Mouse (Mus musculus) intestine, embryonic 14.5 days (tissue): Measurements from ENCODE around the gene Olfr214. TPM values are rescaled to one million over a fixed set of nuclear protein-coding genes. Genes with fewer than 3 reads are reported as not detected.
"Not testable (repeated sequence)": the region's sequence is repeated elsewhere in the genome, so short reads cannot be mapped to it uniquely, and the experiment has no call there.

Experiments
- ATAC-seq: fragments of 200-750 bp; cut with Nextera tagmentation; replicated peaks from 2 replicates; pipeline ENCODE4 v1.8.0; 2017; ENCODE audit warnings: low read depth, moderate number of reproducible peaks, moderate TSS enrichment, moderate library complexity; ENCODE audit not compliant: low FRiP score, low TSS enrichment
- DNase-seq: peaks from one replicate; pipeline ENCODE4 v3.0.0-alpha.2; 2018; ENCODE audit warnings: low spot score
- H3K27ac ChIP-seq: fragments of 300-500 bp; sonication (generic); 2 replicates; pipeline ENCODE4 v1.5.1; 2014; ENCODE audit warnings: low read depth, mild to moderate bottlenecking, control low read depth
- H3K27me3 ChIP-seq: fragments of 300-500 bp; sonication (generic); replicated peaks from 2 replicates; pipeline ENCODE4 v1.6.1; 2014; ENCODE audit warnings: low read length, control low read depth; ENCODE audit not compliant: control insufficient read depth, insufficient read depth
- H3K36me3 ChIP-seq: fragments of 300-500 bp; sonication (generic); 2 replicates; pipeline ENCODE4 v1.6.1; 2014; ENCODE audit warnings: low read length, control low read depth; ENCODE audit not compliant: control insufficient read depth, insufficient read depth
- H3K4me1 ChIP-seq: fragments of 300-500 bp; sonication (generic); replicated peaks from 2 replicates; pipeline ENCODE4 v1.6.1; 2014; ENCODE audit warnings: low read length, control low read depth, mixed read lengths; ENCODE audit not compliant: control insufficient read depth, insufficient read depth
- H3K4me2 ChIP-seq: fragments of 300-500 bp; sonication (generic); 2 replicates; pipeline ENCODE4 v1.6.1; 2014; ENCODE audit warnings: low read length
- H3K4me3 ChIP-seq: fragments of 300-500 bp; sonication (generic); 2 replicates; pipeline ENCODE4 v1.5.1; 2014; ENCODE audit warnings: low read depth, low read length, control low read depth, mixed read lengths
- H3K9ac ChIP-seq: fragments of 300-500 bp; sonication (generic); 2 replicates; pipeline ENCODE4 v1.6.1; 2014; ENCODE audit warnings: mild to moderate bottlenecking, low read length
- H3K9me3 ChIP-seq: fragments of 300-500 bp; sonication (generic); 2 replicates; pipeline ENCODE4 v1.6.1; 2016; ENCODE audit warnings: low read length, control low read depth; ENCODE audit not compliant: control insufficient read depth
- whole genome bisulfite sequencing: fragments of 180-500 bp; shearing (Covaris S2); extraction: QIAGEN DNeasy Blood & Tissue Kit; methylation state at CpG from one replicate; pipeline ENCODE4 v1.1.7; 2014; 5-methylcytosine and 5-hydroxymethylcytosine counted together
- polyA plus RNA-seq: library from polyadenylated mRNA; unstranded; fragments of >200 nt; fragmentation: Nextera tagmentation; extraction: Ambion mirVana; gene quantifications from 2 replicates; pipeline ENCODE4 v1.2.1, GENCODE M21; 2014

Olfr214 gene
- polyA plus RNA-seq: not detected in 2 replicates

DNA sequence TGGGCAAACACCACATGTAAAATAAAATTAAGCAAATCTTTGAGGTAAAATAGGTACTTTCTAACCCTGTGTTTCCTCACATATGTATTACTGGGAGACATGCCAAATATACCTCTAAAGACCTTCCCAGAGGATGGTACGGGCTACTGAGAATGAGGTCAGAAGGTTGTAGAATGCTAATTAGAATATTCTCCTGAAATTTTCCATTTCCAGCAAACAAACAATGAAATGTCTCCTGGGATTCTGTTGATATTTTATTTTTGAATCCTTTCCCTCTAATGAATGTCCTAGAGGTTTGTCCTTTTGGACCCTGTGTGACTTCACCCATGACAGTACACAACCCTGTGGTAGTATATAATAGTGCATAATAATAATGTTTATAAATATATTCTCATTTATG lies at the start of gene Olfr214:
Gene Olfr214 (plus strand): TSS at position 301 of the 400 bp plus-strand sequence.
- DNase-seq (no peak), ATAC-seq (no peak)
- no peak within 1 kb of the TSS for H3K4me2 ChIP-seq
- no peak within 1 kb of the TSS for H3K9ac ChIP-seq
- H3K4me3 ChIP-seq: no peak within 1 kb of the TSS
- no peak within 1 kb of the TSS for H3K27ac ChIP-seq
- no peaks in the 10 kb centered on the region for H3K27me3 ChIP-seq
- no peaks in the 10 kb centered on the region for H3K36me3 ChIP-seq
- H3K9me3 ChIP-seq: no peaks in the 10 kb centered on the region
- H3K4me1 ChIP-seq: no peaks in the 10 kb centered on the region
- 78% methylated on average over 1 of the region's 1 CpGs for WGBS

DNA sequence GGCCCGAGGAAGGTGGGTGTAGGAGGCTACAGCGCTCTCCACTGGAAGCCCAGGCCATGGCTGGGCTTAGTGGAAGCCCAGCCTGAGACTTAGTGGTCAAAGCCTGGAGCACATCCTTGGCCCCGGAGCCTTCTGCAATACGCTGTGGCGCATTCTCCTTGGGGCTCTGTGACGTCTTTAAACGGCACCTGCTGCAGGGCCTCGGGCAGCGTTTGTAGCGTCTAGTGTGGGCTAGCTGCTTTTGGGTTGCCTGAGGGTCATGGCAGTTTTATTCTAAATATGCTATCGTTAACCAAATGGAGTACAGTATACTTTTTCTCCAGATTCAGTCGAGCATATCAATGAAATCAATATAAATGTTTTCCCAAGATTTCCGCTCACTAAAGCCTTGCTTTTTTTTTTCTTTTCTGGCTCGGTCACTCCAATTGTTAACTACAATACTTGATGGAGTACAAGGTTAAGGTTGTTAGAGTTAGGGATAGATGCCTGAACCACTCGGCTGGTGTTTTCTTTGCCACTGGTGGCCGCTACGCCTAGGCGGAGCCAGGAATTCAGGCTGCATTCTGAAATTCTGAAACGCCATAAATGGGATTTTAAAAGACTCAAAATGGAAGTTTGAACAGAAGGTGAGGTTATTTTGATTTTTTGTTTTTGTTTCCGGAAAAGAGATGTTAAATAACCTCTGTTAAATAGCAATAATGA lies 47.6 kb upstream of the Olfr214 start, which contains the start of gene Olfr212:
Gene Olfr212 (plus strand): TSS at position 215 of the 702 bp plus-strand sequence.
- not testable (repeated sequence) for H3K9me3 ChIP-seq, H3K4me3 ChIP-seq, H3K27me3 ChIP-seq, H3K36me3 ChIP-seq, DNase-seq, ATAC-seq, H3K4me2 ChIP-seq, H3K27ac ChIP-seq, H3K4me1 ChIP-seq, H3K9ac ChIP-seq
- 92% methylated on average over 19 of the region's 20 CpGs for WGBS

DNA sequence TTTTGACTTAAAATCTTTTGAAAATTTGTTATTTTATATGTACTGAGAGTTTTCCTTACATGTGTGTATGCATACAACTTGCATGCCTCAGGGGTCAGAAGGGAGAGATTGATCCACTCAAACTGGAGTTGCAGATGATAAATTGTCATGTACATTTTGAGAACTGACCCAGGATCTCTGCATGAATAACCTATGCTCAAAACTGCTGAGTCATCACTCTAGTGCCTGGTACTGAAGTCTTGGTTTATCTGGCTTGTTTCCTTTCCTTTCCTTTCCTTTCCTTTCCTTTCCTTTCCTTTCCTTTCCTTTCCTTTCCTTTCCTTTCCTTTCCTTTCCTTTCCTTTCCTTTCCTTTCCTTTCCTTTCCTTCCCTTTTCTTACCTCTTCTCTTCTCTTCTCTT lies 39.2 kb upstream of the Olfr214 start:
- no peak for DNase-seq
- ATAC-seq: no peak
- Histone ChIP-seq H3K4me3 (no peak overlapping the region), H3K4me2 (no peak overlapping the region), H3K9ac (no peak overlapping the region), H3K27ac (no peak overlapping the region), H3K27me3 (no peaks in the 10 kb centered on the region), H3K4me1 (no peaks in the 10 kb centered on the region), H3K36me3 (no peaks in the 10 kb centered on the region), H3K9me3 (no peaks in the 10 kb centered on the region)

DNA sequence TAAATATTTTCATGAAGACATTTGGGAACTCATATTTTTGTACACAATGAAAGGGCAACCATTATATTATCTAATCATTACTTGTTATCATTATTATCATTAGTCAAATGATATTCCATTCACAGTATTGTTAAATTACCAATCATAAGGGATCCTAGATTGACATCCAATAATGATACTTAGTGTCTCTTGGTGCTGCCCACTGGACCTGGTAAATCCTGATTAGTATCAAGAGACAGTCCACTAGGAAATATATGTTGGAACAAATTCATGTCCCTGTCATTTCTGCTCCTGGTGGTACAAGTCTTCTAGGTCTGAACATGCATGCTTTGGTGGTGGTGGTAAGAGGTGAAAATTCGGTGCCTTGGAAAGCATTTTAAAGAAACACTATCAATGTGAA lies 15.9 kb upstream of the Olfr214 start, which contains the start of gene Olfr213:
Gene Olfr213 (plus strand): TSS at position 301 of the 400 bp plus-strand sequence.
- H3K27ac ChIP-seq: no peak within 1 kb of the TSS
- no peak for ATAC-seq

DNA sequence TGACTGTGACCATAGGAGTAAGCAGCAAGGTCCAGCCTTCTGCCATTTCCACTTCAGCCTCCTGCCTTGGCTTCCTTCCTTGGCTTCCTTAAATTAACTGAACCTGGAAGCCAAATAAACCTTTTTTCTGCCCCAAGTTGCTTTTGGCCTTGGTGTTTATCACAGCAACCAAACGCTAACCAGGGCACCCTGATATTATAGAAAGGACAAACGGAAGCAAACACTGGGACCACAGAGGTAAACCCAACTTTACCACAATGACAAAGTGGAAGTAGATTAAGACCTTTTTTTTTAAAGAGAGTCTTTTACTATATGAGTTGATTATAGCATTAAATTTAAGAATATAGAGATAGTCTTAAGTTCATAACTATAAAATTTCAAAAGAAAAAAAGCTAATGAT lies 11.5 kb upstream of the Olfr214 start:
- Histone ChIP-seq H3K27me3 (no peaks in the 10 kb centered on the region), H3K4me1 (no peaks in the 10 kb centered on the region), H3K9me3 (no peaks in the 10 kb centered on the region), H3K27ac (no peak overlapping the region), H3K4me2 (no peak overlapping the region), H3K36me3 (no peaks in the 10 kb centered on the region), H3K9ac (no peak overlapping the region), H3K4me3 (no peak overlapping the region)
- ATAC-seq (no peak), DNase-seq (no peak)
- 75% methylated on average over 2 of the region's 2 CpGs for WGBS

More for the DNA sequence above, 15.9 kb upstream of the Olfr214 start, which contains the start of gene Olfr213:
- Histone ChIP-seq H3K27me3 (no peaks in the 10 kb centered on the region), H3K4me1 (no peaks in the 10 kb centered on the region), H3K9ac (no peak within 1 kb of the TSS), H3K9me3 (no peaks in the 10 kb centered on the region), H3K36me3 (no peaks in the 10 kb centered on the region), H3K4me3 (no peak within 1 kb of the TSS), H3K4me2 (no peak within 1 kb of the TSS)
- whole genome bisulfite sequencing: 72% methylated on average over 1 of the region's 1 CpGs
- DNase-seq: no peak

DNA sequence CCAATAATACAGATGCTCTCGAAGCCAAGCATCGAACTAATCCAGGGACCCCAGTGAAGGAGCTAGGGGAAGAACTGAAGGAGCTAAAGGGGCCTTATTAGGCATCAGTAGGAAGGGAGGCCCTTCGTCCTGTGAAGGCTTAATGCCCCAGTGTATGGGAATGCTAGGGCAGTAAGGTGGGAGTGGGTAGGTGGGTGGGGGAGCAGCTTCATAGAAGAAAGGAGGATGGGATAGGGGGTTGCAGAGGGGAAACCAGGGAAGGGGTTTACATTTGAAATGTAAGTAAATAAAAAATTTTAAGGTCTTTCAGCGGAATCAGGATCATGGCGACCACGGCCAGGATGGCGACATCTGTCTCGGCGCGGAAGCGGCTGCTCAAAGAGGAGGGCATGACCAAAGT lies 3.2 kb upstream of the Olfr214 start, which contains the start of gene Gm5580:
Gene Gm5580 (plus strand): TSS at position 301 of the 400 bp plus-strand sequence.
- H3K36me3 ChIP-seq, H3K4me3 ChIP-seq, DNase-seq, H3K9me3 ChIP-seq, H3K9ac ChIP-seq, H3K27ac ChIP-seq, ATAC-seq, H3K4me1 ChIP-seq, H3K4me2 ChIP-seq, H3K27me3 ChIP-seq: not testable (repeated sequence)
- WGBS: 94% methylated on average over 11 of the region's 11 CpGs

DNA sequence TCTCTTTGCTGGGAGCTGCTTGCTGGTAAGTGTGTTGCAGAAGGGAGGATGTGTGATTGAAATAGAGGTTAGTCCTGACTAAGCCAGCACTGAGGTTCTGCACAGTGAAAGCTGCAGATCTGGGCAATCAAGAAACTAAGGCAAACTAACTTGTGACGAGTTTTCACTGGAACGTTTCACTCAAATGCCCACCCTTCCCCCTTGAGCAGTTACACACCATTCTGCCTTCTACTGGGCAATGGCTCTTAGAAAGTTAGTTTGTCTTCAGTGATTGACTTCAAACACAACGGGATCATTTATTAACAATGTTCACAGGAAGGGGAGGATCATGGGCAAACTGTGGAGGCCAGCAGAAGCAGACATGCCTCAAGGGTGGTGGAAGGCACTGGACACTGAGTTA lies 917 bp downstream of the Olfr214 start:
- ATAC-seq: no peak
- no peaks in the 10 kb centered on the region for H3K36me3 ChIP-seq
- DNase-seq: no peak
- H3K4me3 ChIP-seq: no peak overlapping the region
- H3K27me3 ChIP-seq: no peaks in the 10 kb centered on the region
- 64% methylated on average over 3 of the region's 3 CpGs for WGBS
- H3K27ac ChIP-seq: no peak overlapping the region
- no peak overlapping the region for H3K4me2 ChIP-seq
- no peak overlapping the region for H3K9ac ChIP-seq
- no peaks in the 10 kb centered on the region for H3K4me1 ChIP-seq
- no peaks in the 10 kb centered on the region for H3K9me3 ChIP-seq

DNA sequence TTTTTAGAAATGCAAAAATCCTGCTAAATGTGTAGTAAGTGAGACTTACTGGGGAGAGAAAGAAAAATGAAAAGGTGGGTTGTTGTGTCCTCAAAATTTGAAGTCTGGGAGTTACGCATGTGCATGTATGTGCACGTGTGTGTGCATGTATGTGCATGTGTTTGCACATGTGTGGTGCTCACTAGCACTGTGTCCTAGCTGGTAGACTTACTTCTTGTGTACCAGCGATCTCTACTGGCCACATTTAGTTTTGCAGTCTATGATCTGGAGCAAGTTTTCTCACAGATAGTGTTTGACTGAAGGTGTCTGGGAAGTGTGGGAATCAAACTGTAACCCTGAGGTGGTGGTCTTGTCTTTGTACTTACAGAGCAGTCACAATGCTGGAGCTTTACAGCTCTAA lies 15.8 kb downstream of the Olfr214 start:
- Histone ChIP-seq H3K4me3 (no peak overlapping the region), H3K27ac (no peak overlapping the region), H3K4me2 (no peak overlapping the region), H3K4me1 (no peaks in the 10 kb centered on the region), H3K9me3 (no peaks in the 10 kb centered on the region), H3K27me3 (no peaks in the 10 kb centered on the region), H3K9ac (no peak overlapping the region), H3K36me3 (no peaks in the 10 kb centered on the region)
- WGBS: 38% methylated on average over 3 of the region's 3 CpGs
- ATAC-seq: no peak
- DNase-seq: peak; percentile 57

DNA sequence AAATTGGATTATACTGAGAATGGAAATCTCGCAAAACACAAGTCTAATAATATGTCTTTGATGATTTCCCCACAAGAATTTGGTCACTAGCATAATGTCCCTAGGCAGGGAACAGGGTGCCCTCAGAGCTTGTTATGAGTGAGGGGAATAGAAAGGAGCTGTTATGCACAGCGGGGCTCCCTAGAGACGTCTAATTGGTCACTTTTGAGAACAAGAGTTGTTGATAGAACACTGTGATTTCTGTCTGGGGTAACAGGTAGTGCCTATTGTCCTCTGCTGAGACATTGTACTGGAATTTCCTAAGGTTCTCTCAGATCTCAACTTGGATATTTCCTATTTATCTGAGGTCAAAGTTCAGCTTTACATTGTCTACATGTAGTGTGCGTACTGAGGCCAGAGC lies 30.1 kb downstream of the Olfr214 start, which contains the start of gene Olfr215:
Gene Olfr215 (minus strand): TSS at position 101 of the 400 bp plus-strand sequence.
- H3K27ac ChIP-seq: no peak within 1 kb of the TSS
- H3K9me3 ChIP-seq: no peaks in the 10 kb centered on the region
- ATAC-seq (no peak), DNase-seq (no peak)
- H3K9ac ChIP-seq: no peak within 1 kb of the TSS
- no peaks in the 10 kb centered on the region for H3K4me1 ChIP-seq
- H3K4me2 ChIP-seq: no peak within 1 kb of the TSS
- H3K36me3 ChIP-seq: no peaks in the 10 kb centered on the region
- no peak within 1 kb of the TSS for H3K4me3 ChIP-seq
- WGBS: 81% methylated on average over 4 of the region's 4 CpGs
- no peaks in the 10 kb centered on the region for H3K27me3 ChIP-seq
